Mouse (Mus musculus) forebrain, embryonic 15.5 days (tissue): ENCODE results near the gene Thrap3. TPM values are rescaled to one million over a fixed set of nuclear protein-coding genes. Genes with fewer than 3 reads are reported as not detected.

ENCODE experiments used
- ATAC-seq: fragments of 200-750 bp; cut with Nextera tagmentation; replicated peaks from 2 replicates; pipeline ENCODE4 v1.8.0; 2017; ENCODE audit warnings: mild to moderate bottlenecking, moderate TSS enrichment, moderate library complexity
- H3K27ac ChIP-seq: fragments of 300-500 bp; sonication (generic); replicated peaks from 2 replicates; pipeline ENCODE4 v1.5.1; 2015; ENCODE audit warnings: mild to moderate bottlenecking, inconsistent platforms
- H3K27me3 ChIP-seq: fragments of 300-500 bp; sonication (generic); 2 replicates; pipeline ENCODE4 v1.6.1; 2015; ENCODE audit warnings: inconsistent platforms
- H3K36me3 ChIP-seq: fragments of 300-500 bp; sonication (generic); 2 replicates; pipeline ENCODE4 v1.6.1; 2015; ENCODE audit warnings: mild to moderate bottlenecking, inconsistent platforms
- H3K4me1 ChIP-seq: fragments of 300-500 bp; sonication (generic); 2 replicates; pipeline ENCODE4 v1.6.1; 2015; ENCODE audit warnings: inconsistent platforms
- H3K4me2 ChIP-seq: fragments of 300-500 bp; sonication (generic); replicated peaks from 2 replicates; pipeline ENCODE4 v1.6.1; 2015; ENCODE audit warnings: mild to moderate bottlenecking, inconsistent platforms
- H3K4me3 ChIP-seq: fragments of 300-500 bp; sonication (generic); 2 replicates; pipeline ENCODE4 v1.5.1; 2015; ENCODE audit warnings: mild to moderate bottlenecking, inconsistent platforms
- H3K9ac ChIP-seq: fragments of 300-500 bp; sonication (generic); replicated peaks from 2 replicates; pipeline ENCODE4 v1.6.1; 2015; ENCODE audit warnings: mild to moderate bottlenecking, inconsistent platforms
- H3K9me3 ChIP-seq: fragments of 300-500 bp; sonication (generic); 2 replicates; pipeline ENCODE4 v1.6.1; 2016; ENCODE audit warnings: inconsistent platforms
- WGBS: fragments of 180-500 bp; shearing (Covaris S2); methylation state at CpG from one replicate; pipeline ENCODE4 v1.1.7; 2015; ENCODE audit warnings: mixed read lengths; 5-methylcytosine and 5-hydroxymethylcytosine counted together
- polyA plus RNA-seq: library from polyadenylated mRNA; unstranded; fragments of >200 nt; fragmentation: Nextera tagmentation; extraction: Ambion mirVana; gene quantifications from 2 replicates; pipeline ENCODE4 v1.2.1, GENCODE M21; 2015

Thrap3 gene
- polyA plus RNA-seq, 1 experiment from 2014 or later = 179 TPM

DNA sequence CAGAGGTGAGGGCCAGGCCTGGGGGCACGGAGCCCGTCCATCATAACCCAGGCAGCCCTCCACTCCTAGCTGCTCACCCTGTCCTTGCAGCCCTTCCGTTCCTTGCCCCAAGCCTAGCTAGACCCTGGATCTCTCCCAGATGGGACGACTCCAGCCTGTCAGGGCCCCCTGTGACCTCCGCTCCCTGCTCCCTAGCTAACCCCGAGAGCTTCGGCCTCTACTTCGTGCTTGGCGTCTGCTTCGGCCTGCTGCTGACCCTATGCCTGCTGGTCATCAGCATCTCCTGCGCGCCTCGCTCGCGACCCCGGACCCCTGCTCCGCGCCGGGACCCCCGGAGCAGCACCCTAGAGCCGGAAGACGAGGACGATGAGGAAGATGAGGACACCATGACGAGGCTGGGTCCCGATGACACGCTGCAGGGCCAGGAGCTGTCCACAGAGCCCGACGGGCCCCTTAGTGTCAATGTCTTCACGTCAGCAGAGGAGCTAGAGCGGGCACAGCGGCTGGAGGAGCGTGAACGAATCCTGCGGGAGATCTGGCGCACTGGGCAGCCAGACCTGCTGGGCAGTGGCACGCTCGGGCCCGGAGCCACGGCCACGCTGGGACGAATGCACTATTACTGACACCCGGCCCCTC is 53.4 kb downstream of the Thrap3 start:
- Histone ChIP-seq H3K27ac (no peak overlapping the region), H3K9ac (peak overlapping the region; percentile 44; the same call in 1 of the 2 replicates), H3K27me3 (peaks cover 33% of the 10 kb centered on the region), H3K4me3 (peak overlapping the region; percentile 41), H3K9me3 (no peaks in the 10 kb centered on the region), H3K4me2 (peak overlapping the region; percentile 75), H3K4me1 (peaks cover 18% of the 10 kb centered on the region), H3K36me3 (no peaks in the 10 kb centered on the region)
- ATAC-seq = no peak
- WGBS = 23% methylated on average over 42 of the region's 42 CpGs

GRCm38 (mm10) chr4:126148161-126148961 is 54.2 kb downstream of the Thrap3 start:
- Histone ChIP-seq H3K4me3 (peak overlapping the region; percentile 41), H3K27ac (no peak overlapping the region), H3K9ac (peak overlapping the region; percentile 44), H3K4me1 (peaks cover 18% of the 10 kb centered on the region), H3K27me3 (peaks cover 33% of the 10 kb centered on the region), H3K36me3 (no peaks in the 10 kb centered on the region), H3K9me3 (no peaks in the 10 kb centered on the region), H3K4me2 (peak overlapping the region; percentile 75)
- WGBS = 1% methylated on average over 60 of the region's 67 CpGs
- 0 out of 2 replicates have a peak, but pooled peaks have one; percentile 32 for ATAC-seq

GRCm38 (mm10) chr4:126147533-126148160 is 54.9 kb downstream of the Thrap3 start, which contains the start of gene Eva1b:
Gene Eva1b (plus strand): TSS chr4:126147744.
- H3K36me3 ChIP-seq = no peaks in the 10 kb centered on the region
- no peak for ATAC-seq
- H3K4me2 ChIP-seq = peak within 1 kb of the TSS; percentile 75
- no peak within 1 kb of the TSS for H3K27ac ChIP-seq
- peak within 1 kb of the TSS; percentile 41 for H3K4me3 ChIP-seq
- H3K27me3 ChIP-seq = peaks cover 33% of the 10 kb centered on the region
- peaks cover 18% of the 10 kb centered on the region for H3K4me1 ChIP-seq
- WGBS = 3% methylated on average over 24 of the region's 24 CpGs
- no peaks in the 10 kb centered on the region for H3K9me3 ChIP-seq
- peak within 1 kb of the TSS; percentile 44 for H3K9ac ChIP-seq

DNA sequence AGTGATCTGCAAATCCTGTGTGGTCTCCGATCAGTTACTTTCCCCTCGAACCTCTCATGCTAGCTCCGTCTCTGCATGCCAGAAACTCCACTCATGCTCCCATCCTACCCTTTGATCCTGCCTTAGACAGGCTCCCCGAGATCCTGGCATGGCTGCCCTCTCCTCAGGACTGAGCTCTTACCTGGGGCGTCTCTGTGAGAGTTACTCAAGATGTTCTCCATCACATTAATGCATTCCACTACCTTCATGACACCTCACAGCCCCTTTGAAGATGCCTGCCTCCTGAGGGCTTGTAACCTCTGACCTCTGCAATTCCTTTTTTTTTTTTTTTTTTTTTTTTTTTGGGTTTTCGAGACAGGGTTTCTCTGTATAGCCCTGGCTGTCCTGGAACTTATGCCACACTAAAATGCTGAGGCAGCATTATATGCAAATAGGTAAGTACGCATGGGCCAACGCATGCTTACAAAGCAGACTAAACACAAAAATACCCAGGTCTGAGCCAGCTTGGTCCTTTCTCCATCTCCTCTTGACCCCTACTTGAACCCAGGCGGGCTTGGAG is 55.5 kb downstream of the Thrap3 start:
- Histone ChIP-seq H3K9me3 (no peaks in the 10 kb centered on the region), H3K27me3 (peaks cover 33% of the 10 kb centered on the region), H3K36me3 (no peaks in the 10 kb centered on the region), H3K4me2 (no peak overlapping the region), H3K9ac (no peak overlapping the region), H3K27ac (no peak overlapping the region), H3K4me1 (peaks cover 18% of the 10 kb centered on the region), H3K4me3 (no peak overlapping the region)
- WGBS = 62% methylated on average over 9 of the region's 9 CpGs
- no peak for ATAC-seq

DNA sequence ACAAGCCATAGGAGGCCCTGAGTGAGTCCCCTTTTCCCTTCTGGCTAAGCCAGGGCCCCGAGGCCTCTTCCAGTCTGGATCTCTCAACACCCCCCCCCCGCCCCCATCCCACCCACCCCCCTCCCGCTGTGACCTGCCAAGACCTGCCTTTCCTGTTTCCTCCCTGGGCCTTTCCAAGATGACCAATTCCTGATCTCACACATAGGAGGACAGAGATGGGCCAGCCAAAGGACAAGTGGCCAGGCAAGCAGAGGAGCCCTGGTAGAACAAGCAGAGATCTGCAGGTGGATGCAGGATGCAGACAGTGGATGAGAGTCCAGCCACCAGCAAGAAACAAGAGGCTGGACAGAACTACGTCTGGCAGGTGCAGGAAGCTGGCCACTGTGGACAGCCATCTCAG is 57.2 kb downstream of the Thrap3 start:
- no peak for ATAC-seq
- no peak overlapping the region for H3K4me3 ChIP-seq

DNA sequence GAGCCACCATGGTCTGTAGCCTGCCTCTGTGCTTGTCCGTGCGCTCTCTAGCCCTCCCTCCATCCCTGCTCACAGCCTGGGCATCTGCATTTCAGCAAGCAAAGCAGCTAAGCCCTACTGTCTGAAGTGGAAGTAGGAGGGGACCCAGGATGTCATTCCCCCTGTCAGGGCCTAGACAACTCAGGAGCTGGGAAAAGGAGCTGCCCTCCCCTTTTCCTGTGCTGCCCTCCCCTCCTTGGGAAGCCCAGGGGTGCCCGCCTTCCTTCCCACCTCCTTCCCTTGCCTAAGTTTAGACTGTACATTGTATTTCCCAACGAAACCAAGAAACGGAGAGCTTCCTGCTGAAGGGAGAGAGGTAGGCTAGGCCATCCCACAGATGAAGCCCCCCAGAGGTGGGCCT is 61.5 kb downstream of the Thrap3 start:
- Histone ChIP-seq H3K9ac (no peak overlapping the region), H3K4me3 (no peak overlapping the region), H3K4me2 (no peak overlapping the region), H3K9me3 (no peaks in the 10 kb centered on the region), H3K27me3 (no peaks in the 10 kb centered on the region), H3K4me1 (no peaks in the 10 kb centered on the region), H3K36me3 (peaks cover 40% of the 10 kb centered on the region), H3K27ac (no peak overlapping the region)
- WGBS = 83% methylated on average over 5 of the region's 5 CpGs
- no peak for ATAC-seq

More for the DNA sequence above, 57.2 kb downstream of the Thrap3 start:
- Histone ChIP-seq H3K27ac (no peak overlapping the region), H3K4me2 (no peak overlapping the region), H3K4me1 (peaks cover 18% of the 10 kb centered on the region), H3K9ac (no peak overlapping the region), H3K9me3 (no peaks in the 10 kb centered on the region), H3K27me3 (peaks cover 30% of the 10 kb centered on the region), H3K36me3 (no peaks in the 10 kb centered on the region)
- WGBS = 60% methylated on average over 4 of the region's 4 CpGs

DNA sequence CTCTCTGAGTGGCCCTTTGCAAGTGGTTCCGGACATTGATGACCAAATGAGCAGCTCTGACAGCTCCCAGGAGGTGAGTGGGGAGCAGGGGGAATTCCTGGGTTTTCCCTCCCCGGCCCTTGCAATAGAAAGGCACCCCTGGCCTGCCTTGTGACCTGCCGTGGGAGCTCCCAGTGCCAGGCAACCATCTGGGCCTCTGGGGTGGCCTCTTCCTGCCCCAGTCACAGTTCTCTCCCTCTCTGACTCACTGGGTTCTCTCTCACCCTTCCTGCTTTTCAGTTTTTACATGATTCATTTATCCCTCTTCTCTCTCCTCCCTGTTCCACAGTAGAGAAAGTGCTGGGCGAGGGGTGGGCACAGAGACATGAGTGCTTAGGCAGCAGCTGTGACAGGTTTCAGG is 64.8 kb downstream of the Thrap3 start:
- H3K9me3 ChIP-seq = no peaks in the 10 kb centered on the region
- H3K27ac ChIP-seq = no peak overlapping the region
- H3K4me2 ChIP-seq = no peak overlapping the region
- WGBS = 81% methylated on average over 4 of the region's 4 CpGs
- peaks cover 61% of the 10 kb centered on the region for H3K36me3 ChIP-seq
- no peaks in the 10 kb centered on the region for H3K27me3 ChIP-seq
- no peak for ATAC-seq
- H3K4me1 ChIP-seq = no peaks in the 10 kb centered on the region; the same call in 1 of the 2 replicates
- H3K9ac ChIP-seq = no peak overlapping the region
- H3K4me3 ChIP-seq = no peak overlapping the region

- no peak for ATAC-seq
- H3K4me2 ChIP-seq = no peak overlapping the region
- H3K4me1 ChIP-seq = peaks cover 19% of the 10 kb centered on the region
- H3K36me3 ChIP-seq = peaks cover 58% of the 10 kb centered on the region
- no peaks in the 10 kb centered on the region for H3K9me3 ChIP-seq
- H3K4me3 ChIP-seq = no peak overlapping the region
- no peaks in the 10 kb centered on the region for H3K27me3 ChIP-seq
- WGBS = 89% methylated on average over 4 of the region's 4 CpGs
- H3K27ac ChIP-seq = no peak overlapping the region
- no peak overlapping the region for H3K9ac ChIP-seq
These were observed 67.9 kb downstream of the Thrap3 start for GRCm38 (mm10) chr4:126134639-126135038.

- Histone ChIP-seq H3K27me3 (no peaks in the 10 kb centered on the region), H3K9me3 (no peaks in the 10 kb centered on the region), H3K27ac (no peak overlapping the region), H3K9ac (no peak overlapping the region), H3K36me3 (peaks cover 58% of the 10 kb centered on the region), H3K4me1 (peaks cover 19% of the 10 kb centered on the region), H3K4me3 (no peak overlapping the region), H3K4me2 (no peak overlapping the region)
- WGBS = 93% methylated on average over 4 of the region's 4 CpGs
- ATAC-seq = no peak
These were observed 68.3 kb downstream of the Thrap3 start for GRCm38 (mm10) chr4:126134236-126134635.

GRCm38 (mm10) chr4:126132636-126133264 is 69.8 kb downstream of the Thrap3 start:
- ATAC-seq = no peak
- Histone ChIP-seq H3K27me3 (no peaks in the 10 kb centered on the region), H3K4me1 (peaks cover 19% of the 10 kb centered on the region), H3K9me3 (no peaks in the 10 kb centered on the region), H3K9ac (no peak overlapping the region), H3K27ac (0 out of 2 replicates have a peak overlapping the region, but pooled peaks have one; percentile 16), H3K36me3 (peaks cover 57% of the 10 kb centered on the region), H3K4me3 (no peak overlapping the region), H3K4me2 (no peak overlapping the region)
- WGBS = 85% methylated on average over 6 of the region's 6 CpGs

GRCm38 (mm10) chr4:126131290-126132121 is 71.1 kb downstream of the Thrap3 start:
- no peak overlapping the region for H3K9ac ChIP-seq
- ATAC-seq = peak; percentile 51
- H3K4me2 ChIP-seq = no peak overlapping the region
- peak overlapping the region; percentile 38 for H3K27ac ChIP-seq
- H3K36me3 ChIP-seq = peaks cover 51% of the 10 kb centered on the region
- no peaks in the 10 kb centered on the region for H3K9me3 ChIP-seq
- H3K27me3 ChIP-seq = no peaks in the 10 kb centered on the region
- no peak overlapping the region for H3K4me3 ChIP-seq
- 53% methylated on average over 10 of the region's 10 CpGs for WGBS
- peaks cover 19% of the 10 kb centered on the region for H3K4me1 ChIP-seq
